Mouse (Mus musculus) left cerebral cortex, postnatal 10 days (tissue): ENCODE results near the gene Efr3b. TPM values are rescaled to one million over a fixed set of nuclear protein-coding genes. Genes with fewer than 3 reads are reported as not detected.

Experiments used
- DNase-seq, 2 experiments: peaks; one replicate each; pipeline ENCODE4 v3.0.0; 2021 to 2022; ENCODE audit warnings: low spot score in 2 of 2, mixed read lengths in 1 of 2; ENCODE audit errors: extremely low spot score in 1 of 2
- intact Hi-C: fragments of 180-260 bp; cut with DNase I; formaldehyde crosslinking; loops from one replicate; pipeline ENCODE4 v1.15.1; 2025
- total RNA-seq, 2 experiments: library from RNA; stranded (reverse); gene quantifications; 2 replicates each; pipeline ENCODE4 v1.2.3; 2021

The Efr3b gene
- 100 to 1,000 TPM in 1 of 2 experiments, 10 to 100 TPM in 1; 95.7 to 101 TPM for total RNA-seq

- intact Hi-C loops = loop anchor here (5.0 kb wide), 1 partner anchor 56 kb away; no protein-coding TSS in a partner anchor
- peak; percentile 75 to 92 for DNase-seq
These were observed at the start of gene Efr3b for GRCm38 (mm10) chr12:4038061-4039041. TSS of gene Efr3b (minus strand) at chr12:4038915.

GRCm38 (mm10) chr12:4083441-4083840, 44.7 kb upstream of the Efr3b start:
- DNase-seq = no peak
- intact Hi-C loops = no loop called here

- DNase-seq = peak; percentile 97
- intact Hi-C loops = no loop called here
These were observed 43.7 kb upstream of the Efr3b start, which contains the start of gene Dnajc27 for GRCm38 (mm10) chr12:4082132-4083001. TSS of gene Dnajc27 (plus strand) at chr12:4082583.

GRCm38 (mm10) chr12:4080311-4080710, 41.6 kb upstream of the Efr3b start:
- peak; percentile 73 to 77 for DNase-seq
- intact Hi-C loops = loop anchor here (1.0 to 2.0 kb wide), 2 partner anchors 97 to 152 kb away; no protein-coding TSS in a partner anchor

- intact Hi-C loops = loop anchor here (10.0 kb wide), 1 partner anchor 413 kb away; no protein-coding TSS in a partner anchor
- DNase-seq = no peak
These were observed 39.4 kb upstream of the Efr3b start for GRCm38 (mm10) chr12:4078069-4078468.

- intact Hi-C loops = loop anchor here (10.0 kb wide), 1 partner anchor 412 kb away; no protein-coding TSS in a partner anchor
These were observed 37.7 kb upstream of the Efr3b start for GRCm38 (mm10) chr12:4076383-4076782.

GRCm38 (mm10) chr12:4075407-4075806, 36.7 kb upstream of the Efr3b start:
- intact Hi-C loops = loop anchor here (10.0 kb wide), 1 partner anchor 411 kb away; no protein-coding TSS in a partner anchor

More at GRCm38 (mm10) chr12:4076383-4076782, 37.7 kb upstream of the Efr3b start:
- no peak for DNase-seq

GRCm38 (mm10) chr12:4071671-4072070, 33.0 kb upstream of the Efr3b start:
- intact Hi-C loops = loop anchor here (10.0 kb wide), 1 partner anchor 407 kb away; no protein-coding TSS in a partner anchor
- DNase-seq = no peak

More at GRCm38 (mm10) chr12:4075407-4075806, 36.7 kb upstream of the Efr3b start:
- DNase-seq = no peak

GRCm38 (mm10) chr12:4068551-4068950, 29.8 kb upstream of the Efr3b start:
- intact Hi-C loops = no loop called here
- no peak for DNase-seq

GRCm38 (mm10) chr12:4066681-4067459, 28.2 kb upstream of the Efr3b start:
- no peak for DNase-seq

GRCm38 (mm10) chr12:4065944-4066343, 27.2 kb upstream of the Efr3b start:
- DNase-seq = no peak
- intact Hi-C loops = no loop called here

More at GRCm38 (mm10) chr12:4066681-4067459, 28.2 kb upstream of the Efr3b start:
- intact Hi-C loops = no loop called here

- DNase-seq = no peak
- intact Hi-C loops = no loop called here
These were observed 26.8 kb upstream of the Efr3b start for GRCm38 (mm10) chr12:4065498-4065897.

GRCm38 (mm10) chr12:4059683-4060082, 21.0 kb upstream of the Efr3b start:
- intact Hi-C loops = no loop called here
- no peak for DNase-seq

GRCm38 (mm10) chr12:4058321-4058720, 19.6 kb upstream of the Efr3b start:
- DNase-seq = no peak
- intact Hi-C loops = no loop called here

- no peak for DNase-seq
- intact Hi-C loops = no loop called here
These were observed 16.1 kb upstream of the Efr3b start for GRCm38 (mm10) chr12:4054845-4055244.

- no peak for DNase-seq
- intact Hi-C loops = no loop called here
These were observed 14.9 kb upstream of the Efr3b start for GRCm38 (mm10) chr12:4053643-4054042.

GRCm38 (mm10) chr12:4050861-4051425, 12.2 kb upstream of the Efr3b start:
- no peak for DNase-seq
- intact Hi-C loops = no loop called here

GRCm38 (mm10) chr12:4048031-4048430, 9.3 kb upstream of the Efr3b start:
- no peak for DNase-seq
- intact Hi-C loops = no loop called here
